Mouse (Mus musculus): ENCODE data around the gene Crtc1. TPM values are rescaled to one million over a fixed set of nuclear protein-coding genes. Genes with fewer than 3 reads are reported as not detected.

Crtc1 gene
- total and polyA plus RNA-seq, 2 experiments from 2014 or later: 39.3 to 54.0 TPM

GRCm38 (mm10) chr8:70347443-70347842 is 91.9 kb downstream of the Crtc1 start:
- H3K4me3 ChIP-seq (ENCODE audit: low read length): no peak overlapping the region
- H3K4me1 ChIP-seq (ENCODE audit: insufficient read depth, low read length): peaks cover 17% of the 10 kb centered on the region
- no peaks in the 10 kb centered on the region for H3K9me3 ChIP-seq (ENCODE audit: low read length)
- H3K4me2 ChIP-seq (ENCODE audit: low read depth, low read length): no peak overlapping the region
- DNase-seq (ENCODE audit: low spot score) (no peak), ATAC-seq (no peak)
- no peak overlapping the region for H3K9ac ChIP-seq (replicated peaks; ENCODE audit: low read length)
- H3K27ac ChIP-seq: no peak overlapping the region
- 83% methylated on average over 4 of the region's 4 CpGs for WGBS
- no peaks in the 10 kb centered on the region for H3K27me3 ChIP-seq (ENCODE audit: insufficient read depth, low read length)
- H3K36me3 ChIP-seq (ENCODE audit: insufficient read depth, low read length): peaks cover 6% of the 10 kb centered on the region; the same call in 1 of the 2 replicates
- no peak for TF ChIP-seq CTCF (IDR thresholded peaks at IDR 0.05; ENCODE audit: low read depth)

- Histone ChIP-seq H3K4me3 (ENCODE audit: low read length) (no peak overlapping the region), H3K4me2 (ENCODE audit: low read depth, low read length) (no peak overlapping the region), H3K27ac (no peak overlapping the region), H3K4me1 (ENCODE audit: insufficient read depth, low read length) (no peaks in the 10 kb centered on the region), H3K9ac (replicated peaks; ENCODE audit: low read length) (no peak overlapping the region), H3K36me3 (ENCODE audit: insufficient read depth, low read length) (peaks cover 34% of the 10 kb centered on the region), H3K9me3 (ENCODE audit: low read length) (no peaks in the 10 kb centered on the region), H3K27me3 (ENCODE audit: insufficient read depth, low read length) (no peaks in the 10 kb centered on the region)
- WGBS: 85% methylated on average over 2 of the region's 2 CpGs
- DNase-seq (ENCODE audit: low spot score) (no peak), ATAC-seq (no peak)
- no peak for TF ChIP-seq CTCF (IDR thresholded peaks at IDR 0.05; ENCODE audit: low read depth)
Observed at GRCm38 (mm10) chr8:70344279-70344678, 95.1 kb downstream of the Crtc1 start.

- Histone ChIP-seq H3K9me3 (ENCODE audit: low read length) (no peaks in the 10 kb centered on the region), H3K4me2 (ENCODE audit: low read depth, low read length) (no peak overlapping the region), H3K27ac (no peak overlapping the region), H3K4me3 (ENCODE audit: low read length) (no peak overlapping the region), H3K36me3 (ENCODE audit: insufficient read depth, low read length) (peaks cover 35% of the 10 kb centered on the region), H3K9ac (replicated peaks; ENCODE audit: low read length) (no peak overlapping the region), H3K4me1 (ENCODE audit: insufficient read depth, low read length) (no peaks in the 10 kb centered on the region), H3K27me3 (ENCODE audit: insufficient read depth, low read length) (no peaks in the 10 kb centered on the region)
- DNase-seq (ENCODE audit: low spot score) (peak; percentile 75), ATAC-seq (peak; percentile 68; the same call in 1 of the 2 replicates)
- TF ChIP-seq CTCF (IDR thresholded peaks at IDR 0.05; ENCODE audit: low read depth): peak; percentile 80
- 53% methylated on average over 6 of the region's 6 CpGs for WGBS
Observed at GRCm38 (mm10) chr8:70343696-70344095, 95.7 kb downstream of the Crtc1 start.

GRCm38 (mm10) chr8:70343076-70343475 is 96.3 kb downstream of the Crtc1 start:
- 69% methylated on average over 7 of the region's 7 CpGs for WGBS
- ATAC-seq: no peak

GRCm38 (mm10) chr8:70342007-70342406 is 97.4 kb downstream of the Crtc1 start:
- peaks cover 51% of the 10 kb centered on the region for H3K36me3 ChIP-seq (ENCODE audit: insufficient read depth, low read length)
- WGBS: 86% methylated on average over 14 of the region's 14 CpGs
- no peak overlapping the region for H3K9ac ChIP-seq (replicated peaks; ENCODE audit: low read length)
- H3K27ac ChIP-seq: no peak overlapping the region
- TF ChIP-seq CTCF (IDR thresholded peaks at IDR 0.05; ENCODE audit: low read depth): no peak
- no peak for DNase-seq (ENCODE audit: low spot score)
- no peaks in the 10 kb centered on the region for H3K9me3 ChIP-seq (ENCODE audit: low read length)
- no peaks in the 10 kb centered on the region for H3K27me3 ChIP-seq (ENCODE audit: insufficient read depth, low read length)
- H3K4me2 ChIP-seq (ENCODE audit: low read depth, low read length): no peak overlapping the region
- no peak for ATAC-seq
- no peaks in the 10 kb centered on the region for H3K4me1 ChIP-seq (ENCODE audit: insufficient read depth, low read length)
- no peak overlapping the region for H3K4me3 ChIP-seq (ENCODE audit: low read length)

More at GRCm38 (mm10) chr8:70343076-70343475, 96.3 kb downstream of the Crtc1 start:
- H3K27me3 ChIP-seq (ENCODE audit: insufficient read depth, low read length): no peaks in the 10 kb centered on the region
- H3K27ac ChIP-seq: no peak overlapping the region
- TF ChIP-seq CTCF (IDR thresholded peaks at IDR 0.05; ENCODE audit: low read depth): no peak
- H3K9me3 ChIP-seq (ENCODE audit: low read length): no peaks in the 10 kb centered on the region
- H3K4me1 ChIP-seq (ENCODE audit: insufficient read depth, low read length): no peaks in the 10 kb centered on the region
- H3K4me2 ChIP-seq (ENCODE audit: low read depth, low read length): no peak overlapping the region
- peaks cover 41% of the 10 kb centered on the region for H3K36me3 ChIP-seq (ENCODE audit: insufficient read depth, low read length)
- no peak overlapping the region for H3K9ac ChIP-seq (replicated peaks; ENCODE audit: low read length)
- no peak overlapping the region for H3K4me3 ChIP-seq (ENCODE audit: low read length)
- no peak for DNase-seq (ENCODE audit: low spot score)

- no peak for ATAC-seq
- Histone ChIP-seq H3K36me3 (ENCODE audit: insufficient read depth, low read length) (peaks cover 65% of the 10 kb centered on the region), H3K4me3 (ENCODE audit: low read length) (no peak overlapping the region), H3K4me1 (ENCODE audit: insufficient read depth, low read length) (no peaks in the 10 kb centered on the region), H3K27me3 (ENCODE audit: insufficient read depth, low read length) (no peaks in the 10 kb centered on the region), H3K9me3 (ENCODE audit: low read length) (no peaks in the 10 kb centered on the region), H3K4me2 (ENCODE audit: low read depth, low read length) (no peak overlapping the region), H3K27ac (no peak overlapping the region), H3K9ac (replicated peaks; ENCODE audit: low read length) (no peak overlapping the region)
- DNase-seq (ENCODE audit: low spot score): no peak
- WGBS: 82% methylated on average over 7 of the region's 7 CpGs
- no peak for TF ChIP-seq CTCF (IDR thresholded peaks at IDR 0.05; ENCODE audit: low read depth)
Observed at GRCm38 (mm10) chr8:70340659-70341058, 98.7 kb downstream of the Crtc1 start.

- no peak for ATAC-seq
- Histone ChIP-seq H3K9ac (replicated peaks; ENCODE audit: low read length) (no peak overlapping the region), H3K4me1 (ENCODE audit: insufficient read depth, low read length) (no peaks in the 10 kb centered on the region), H3K9me3 (ENCODE audit: low read length) (no peaks in the 10 kb centered on the region), H3K36me3 (ENCODE audit: insufficient read depth, low read length) (peaks cover 81% of the 10 kb centered on the region), H3K4me2 (ENCODE audit: low read depth, low read length) (no peak overlapping the region), H3K4me3 (ENCODE audit: low read length) (no peak overlapping the region), H3K27ac (no peak overlapping the region), H3K27me3 (ENCODE audit: insufficient read depth, low read length) (no peaks in the 10 kb centered on the region)
- TF ChIP-seq CTCF (IDR thresholded peaks at IDR 0.05; ENCODE audit: low read depth): no peak
- WGBS: 92% methylated on average over 7 of the region's 7 CpGs
- no peak for DNase-seq (ENCODE audit: low spot score)
Observed at GRCm38 (mm10) chr8:70338931-70339330, 100.4 kb downstream of the Crtc1 start.
